Mouse (Mus musculus): Measurements from ENCODE around the gene Galk1.

GRCm38 (mm10) chr11:115997047-115997446, 15.5 kb downstream of the Galk1 start:
- no peak for TF ChIP-seq CTCF (IDR thresholded peaks at IDR 0.05; ENCODE audit: low read depth)
- TF ChIP-seq EP300 (IDR thresholded peaks at IDR 0.05; ENCODE audit: low read depth), result no peak

All from liver, embryonic 14.5 days (tissue).